Comparison of ENCODE assay signal across 17 mouse cellular contexts in genomic region chr7:133159519-133159918, GRCm38 (mm10). TPM values are rescaled to one million over a fixed set of nuclear protein-coding genes. Genes with fewer than 3 reads are reported as not detected.
"Had no signal": no experiment of that assay in that cellular context is flagged by ENCODE, and none has a peak within 500 bp of the region (broad histone marks: within the 10 kb centered on the region; RNA-seq: fewer than 3 reads in every experiment).

No protein-coding gene starts in this region.

- H3K9ac ChIP-seq: liver, embryonic 14.5 days; lung, embryonic 15.5 days; midbrain, embryonic 13.5 days; midbrain, embryonic 15.5 days; neural tube, embryonic 12.5 days; stomach, embryonic 15.5 days had no signal

- H3K4me3 ChIP-seq: lung, embryonic 15.5 days; megakaryocyte, embryonic 14.5 days; midbrain, embryonic 13.5 days; midbrain, embryonic 15.5 days; neural tube, embryonic 12.5 days; stomach, embryonic 15.5 days had no signal

- H3K27me3 ChIP-seq: lung, embryonic 15.5 days; midbrain, embryonic 13.5 days; midbrain, embryonic 15.5 days; neural tube, embryonic 12.5 days; stomach, embryonic 15.5 days had no signal

- H3K4me1 ChIP-seq: midbrain, embryonic 15.5 days had no signal

- H3K9me3 ChIP-seq: lung, embryonic 15.5 days; megakaryocyte, embryonic 14.5 days; midbrain, embryonic 13.5 days; midbrain, embryonic 15.5 days; neural tube, embryonic 12.5 days; stomach, embryonic 15.5 days had no signal

- H3K4me2 ChIP-seq: lung, embryonic 15.5 days; midbrain, embryonic 11.5 days; midbrain, embryonic 13.5 days; midbrain, embryonic 15.5 days; neural tube, embryonic 12.5 days; stomach, embryonic 15.5 days had no signal

- ATAC-seq: midbrain, embryonic 13.5 days; midbrain, embryonic 15.5 days had no signal

- DNase-seq: lung, adult 2 months; lung, postnatal 10 days; lung, postnatal 4 days; right cerebral cortex, postnatal 14 days; thymus, adult 18-20 months; thymus, postnatal 14 days; thymus, postnatal 4 days had no signal

- H3K36me3 ChIP-seq: lung, embryonic 15.5 days; midbrain, embryonic 13.5 days; midbrain, embryonic 15.5 days; neural tube, embryonic 12.5 days; stomach, embryonic 15.5 days had no signal

- H3K27ac ChIP-seq: liver, embryonic 14.5 days; lung, embryonic 15.5 days; midbrain, embryonic 13.5 days; midbrain, embryonic 15.5 days; neural tube, embryonic 12.5 days; stomach, embryonic 15.5 days had no signal

RNA-seq across cellular contexts. Expression of gene Fgfr2, which starts 36.4 kb away (rescaled TPM):
- total RNA-seq: monocyte, adult 5-6 weeks; neutrophil, adult 5-6 weeks had no signal
